Mouse (Mus musculus) MEL-GATA-1-ER (cell line): ENCODE data around the gene 2610028H24Rik.

Experiments
- DNase-seq: peaks from one replicate; pipeline ENCODE4 v3.0.0-alpha.2; 2012; ENCODE audit warnings: low read depth; ENCODE audit errors: extremely low read depth

The 2610028H24Rik gene

DNA sequence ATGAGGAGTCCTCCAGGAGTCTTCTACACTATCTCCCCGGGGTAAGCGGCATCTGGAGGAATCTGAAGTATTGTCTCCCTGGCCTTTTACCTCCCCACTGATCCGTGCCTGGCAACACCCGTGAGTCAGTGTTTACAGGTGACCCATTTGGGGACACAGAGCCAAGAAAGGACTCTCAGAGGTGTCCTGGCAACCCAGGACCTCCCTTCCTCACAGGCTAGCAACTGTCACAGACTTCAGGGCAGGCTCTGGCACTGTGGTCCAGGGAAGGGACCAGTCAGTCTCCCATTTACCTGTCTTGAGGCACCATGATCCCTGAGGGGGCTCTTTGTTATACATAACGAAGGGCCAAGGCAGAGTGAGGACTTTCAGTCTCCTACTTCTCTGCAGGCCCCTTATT is at the start of gene 2610028H24Rik:
Gene 2610028H24Rik, plus strand, starts transcription at position 231 of the 400 bp plus-strand sequence.
- no peak for DNase-seq

DNA sequence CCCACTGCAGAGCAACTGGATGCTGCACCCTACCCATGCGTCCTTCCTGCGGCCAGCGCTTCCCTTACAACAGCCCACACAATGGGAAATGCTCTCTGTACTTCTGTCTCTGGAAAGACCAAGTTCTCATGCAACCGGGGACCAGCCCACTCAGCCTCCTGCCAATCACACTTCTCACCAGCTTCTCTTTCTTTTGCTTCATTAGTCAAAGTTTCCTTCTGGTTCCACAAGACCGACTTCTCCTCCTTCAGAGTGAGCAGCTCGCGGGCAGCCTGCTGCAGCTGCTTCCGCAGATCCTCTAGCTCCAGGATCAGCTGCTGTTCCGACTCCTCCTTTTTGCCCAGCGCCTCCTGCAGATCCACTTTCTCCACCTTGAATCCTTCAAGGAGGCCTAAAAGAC is 40.4 kb upstream of the 2610028H24Rik start:
- DNase-seq = no peak

DNA sequence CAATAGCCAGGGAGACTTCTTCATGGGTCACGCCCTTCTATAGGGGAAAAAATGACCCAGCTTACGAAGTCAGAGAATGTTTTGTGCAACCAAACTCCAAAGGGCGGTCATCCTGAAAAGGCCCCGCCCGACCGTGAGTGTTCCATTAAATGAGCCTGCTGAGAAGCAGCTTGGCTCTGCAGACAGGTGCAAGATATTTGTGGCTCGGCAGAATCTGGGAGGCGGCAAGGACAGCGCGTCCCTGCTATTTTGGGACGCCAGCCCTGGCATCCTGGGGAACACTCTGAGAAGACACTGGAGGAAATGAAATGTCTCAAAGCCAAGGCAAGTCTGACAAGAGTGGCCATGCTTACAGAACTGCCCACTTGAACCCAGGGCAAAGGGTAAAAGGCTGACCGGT is 32.1 kb upstream of the 2610028H24Rik start:
- DNase-seq = no peak

DNA sequence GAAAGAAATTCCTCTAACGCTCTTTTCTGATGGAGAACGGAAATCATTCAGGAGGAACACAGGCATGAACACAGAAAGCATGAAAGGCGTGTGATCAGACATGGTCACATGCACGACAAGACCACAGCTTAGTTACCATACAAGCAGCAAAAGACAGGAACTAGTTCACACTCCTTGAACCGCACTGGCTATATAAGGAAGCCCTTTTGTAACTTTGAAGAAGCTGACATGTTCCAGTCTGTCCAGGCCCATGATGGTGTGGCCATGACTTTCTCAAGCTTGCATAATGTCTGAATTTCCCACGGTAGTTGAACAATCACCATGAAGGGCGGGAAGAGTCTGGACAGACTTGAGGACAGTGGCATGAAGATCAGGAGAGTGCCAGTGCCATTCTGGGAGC is 23.2 kb upstream of the 2610028H24Rik start:
- no peak for DNase-seq

DNA sequence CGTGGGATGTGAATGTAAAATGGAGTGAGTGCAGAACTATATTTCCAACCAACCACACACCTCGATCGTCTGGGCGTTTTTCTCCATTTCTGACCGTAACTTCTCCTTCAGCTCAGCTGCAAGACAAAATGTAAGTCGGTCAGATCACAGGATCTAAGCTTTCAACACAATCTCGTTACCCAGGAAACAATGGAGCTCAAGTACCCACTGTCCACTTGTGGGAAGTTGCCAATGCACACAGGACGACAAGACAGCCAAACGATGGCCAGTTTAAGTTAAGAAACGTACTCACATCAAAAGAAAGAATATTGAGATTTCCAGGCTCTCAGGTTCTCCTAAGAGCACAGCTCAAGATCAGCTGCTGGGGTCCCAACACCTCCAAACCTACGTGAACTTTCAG is 15.0 kb upstream of the 2610028H24Rik start:
- no peak for DNase-seq

DNA sequence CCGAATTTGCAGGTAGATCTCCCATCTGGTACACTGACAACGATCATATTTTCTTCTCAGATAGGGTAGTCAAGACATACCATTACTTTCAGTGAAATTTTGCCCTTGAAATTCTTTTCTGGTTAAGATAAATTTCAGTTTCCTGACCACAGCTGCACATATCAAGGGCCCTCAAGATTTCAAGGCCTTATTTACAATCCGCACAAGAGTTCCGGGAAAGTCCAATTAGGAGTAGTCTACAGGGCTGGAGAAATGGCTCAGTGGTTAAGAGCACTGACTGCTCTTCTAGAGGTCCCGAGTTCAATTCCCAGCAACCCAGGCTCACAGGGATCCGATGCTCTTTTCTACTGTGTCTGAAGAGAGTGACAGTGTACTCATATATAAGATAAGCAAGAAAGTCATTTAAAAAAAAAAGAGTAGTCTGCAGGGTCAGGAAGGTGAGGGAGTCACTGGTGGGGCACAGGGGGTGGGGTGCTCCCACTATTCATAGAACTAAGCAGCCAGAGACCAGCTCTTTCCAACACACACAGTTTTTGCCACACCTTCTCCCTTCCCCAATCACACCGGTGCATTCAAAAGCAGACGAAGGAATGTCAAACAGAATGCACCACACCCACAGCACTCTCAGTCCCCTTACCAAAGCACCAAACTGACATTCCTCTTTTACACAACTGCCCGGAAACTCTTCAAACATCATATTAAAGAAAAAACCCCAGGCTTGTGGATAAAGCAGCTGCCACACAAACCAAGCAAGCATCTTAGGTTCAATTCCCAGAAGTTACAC is 9.6 kb upstream of the 2610028H24Rik start:
- DNase-seq = no peak

DNA sequence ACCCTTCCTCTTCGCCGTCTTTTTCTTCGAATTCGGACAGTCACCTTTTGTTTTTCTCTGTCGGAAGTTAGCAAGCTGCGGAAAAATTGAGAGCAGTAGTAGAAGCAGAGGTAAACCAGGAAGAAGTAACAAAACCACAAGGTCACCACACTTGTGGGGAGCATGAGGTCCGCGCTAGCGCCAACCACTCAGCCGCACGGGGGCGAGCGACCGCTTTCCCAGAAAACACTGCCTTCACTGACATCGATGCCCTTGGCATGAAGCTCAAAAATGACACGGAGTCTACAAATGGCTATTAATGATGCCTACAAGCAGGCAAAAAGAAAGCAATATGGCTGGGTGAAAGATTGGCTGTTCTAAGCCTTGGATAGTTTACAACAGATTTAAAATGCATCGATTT is 8.6 kb upstream of the 2610028H24Rik start, which contains the start of gene AC141477.1:
Gene AC141477.1, minus strand, starts transcription at position 164 of the 400 bp plus-strand sequence.
- DNase-seq = no peak

DNA sequence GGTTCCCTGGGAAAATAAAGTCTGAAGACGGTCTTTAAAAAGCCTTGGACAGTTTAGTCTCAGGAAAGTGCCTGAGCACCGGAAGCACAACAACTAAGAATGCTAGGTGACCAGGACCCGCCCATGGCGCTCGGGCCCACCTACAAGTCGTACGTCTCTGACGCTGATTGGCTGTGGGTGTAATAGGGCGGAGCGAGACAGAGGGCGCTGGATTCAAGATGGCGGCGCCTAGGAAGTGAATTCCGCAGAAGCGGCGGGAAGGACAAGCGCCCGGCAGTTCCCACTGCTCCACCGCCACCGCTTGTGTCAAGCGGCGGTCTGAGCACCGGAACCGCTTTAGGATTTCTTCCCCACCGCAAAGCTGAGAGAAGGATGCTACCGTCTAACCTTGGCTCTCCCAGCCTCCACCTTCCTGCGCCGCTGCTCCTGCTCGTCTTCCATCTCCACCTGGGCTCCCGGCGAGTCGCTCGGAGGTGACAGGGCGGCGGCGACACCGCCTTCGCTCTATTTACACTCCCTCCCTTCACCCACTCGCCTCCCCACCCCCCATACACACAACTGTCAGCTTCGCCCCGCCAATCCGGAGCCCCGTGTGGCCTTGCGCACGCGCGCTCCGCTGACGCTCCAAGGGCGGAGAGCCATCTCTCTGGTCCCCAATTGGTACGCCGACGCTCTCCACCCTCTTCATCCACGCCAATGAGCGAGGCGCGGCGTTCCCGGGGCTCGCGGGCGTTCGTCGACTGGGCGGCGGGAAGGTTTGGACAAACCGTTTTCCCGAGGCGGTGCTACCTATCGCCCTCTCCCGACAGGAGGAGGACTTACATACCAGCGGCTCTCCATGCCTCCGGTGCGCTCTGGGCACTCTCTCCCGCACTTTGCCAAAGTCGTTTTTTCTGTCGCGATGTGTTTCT is 6.4 kb upstream of the 2610028H24Rik start, which contains the start of gene Pcnt:
Gene Pcnt, minus strand, starts transcription at position 609 of the 911 bp plus-strand sequence.
- DNase-seq = peak; percentile 93

DNA sequence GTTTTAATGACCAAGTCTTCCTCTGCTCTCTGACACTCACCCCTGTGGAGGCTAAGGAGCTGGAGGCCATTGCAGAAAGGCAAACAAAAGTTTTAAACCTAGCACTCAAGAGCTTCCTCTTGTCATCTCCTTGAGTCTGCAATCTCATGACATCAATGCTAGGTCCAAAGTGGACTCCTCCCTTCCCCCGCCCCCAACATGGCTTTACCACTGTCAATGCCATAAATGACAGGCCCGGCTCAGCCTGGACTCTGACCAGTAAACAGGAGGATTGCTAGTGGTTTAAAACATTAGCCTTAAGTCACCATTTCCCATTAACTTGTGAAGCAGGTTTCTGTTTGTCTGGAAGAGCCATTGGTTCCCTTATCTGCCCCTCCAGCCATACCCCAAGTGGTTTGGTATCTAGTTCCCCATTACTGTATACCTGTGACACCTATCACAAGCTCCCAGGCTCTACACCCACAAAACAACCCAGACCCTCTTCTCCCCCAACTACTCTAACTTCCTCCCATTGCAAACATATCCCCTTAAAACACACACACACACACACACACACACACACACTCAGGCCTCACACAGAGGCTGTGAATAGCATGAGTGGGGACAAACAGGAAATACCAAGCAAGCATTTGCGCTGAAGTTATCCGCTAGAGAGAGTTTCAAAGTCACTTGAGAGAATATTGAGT is 2.7 kb upstream of the 2610028H24Rik start:
- peak; percentile 99 for DNase-seq

DNA sequence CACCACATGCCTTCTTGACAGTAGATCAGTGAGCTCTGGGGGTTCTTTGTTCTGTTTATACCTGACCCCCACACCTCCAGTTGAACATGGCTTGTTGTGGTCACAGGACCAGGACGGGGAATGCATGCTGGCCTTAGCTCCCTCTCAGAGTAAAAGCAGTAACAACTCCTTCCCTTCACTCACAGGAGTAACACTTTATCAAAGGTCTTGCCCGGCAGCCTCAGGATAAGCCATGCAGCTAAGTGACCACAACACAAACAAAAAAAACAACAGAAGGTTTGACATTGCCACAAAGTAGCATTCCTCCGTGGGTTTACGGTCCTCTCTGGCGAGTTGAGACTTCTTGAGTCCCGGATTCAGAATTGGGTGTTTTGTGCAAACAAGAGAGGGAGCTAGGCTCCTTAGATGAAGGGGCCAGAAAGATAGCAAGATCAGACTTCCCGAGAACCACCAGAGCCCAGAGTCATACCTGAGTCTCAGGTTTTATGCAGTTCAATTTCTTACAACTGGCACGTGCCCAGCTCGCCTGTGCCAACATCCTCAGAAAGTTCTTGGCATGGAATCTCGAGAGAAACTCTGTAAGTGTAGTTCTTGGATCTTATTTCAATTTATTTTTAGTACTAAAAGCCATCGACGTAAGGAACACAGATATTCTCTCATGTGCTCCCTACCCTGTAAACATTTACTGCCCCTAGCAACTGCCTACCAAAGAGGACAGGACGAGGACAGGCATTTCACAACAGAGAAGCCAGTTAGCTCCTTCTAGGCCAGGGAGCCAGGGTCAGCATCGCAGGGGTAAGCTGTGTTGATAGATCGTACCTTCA is 1.3 kb upstream of the 2610028H24Rik start:
- no peak for DNase-seq

DNA sequence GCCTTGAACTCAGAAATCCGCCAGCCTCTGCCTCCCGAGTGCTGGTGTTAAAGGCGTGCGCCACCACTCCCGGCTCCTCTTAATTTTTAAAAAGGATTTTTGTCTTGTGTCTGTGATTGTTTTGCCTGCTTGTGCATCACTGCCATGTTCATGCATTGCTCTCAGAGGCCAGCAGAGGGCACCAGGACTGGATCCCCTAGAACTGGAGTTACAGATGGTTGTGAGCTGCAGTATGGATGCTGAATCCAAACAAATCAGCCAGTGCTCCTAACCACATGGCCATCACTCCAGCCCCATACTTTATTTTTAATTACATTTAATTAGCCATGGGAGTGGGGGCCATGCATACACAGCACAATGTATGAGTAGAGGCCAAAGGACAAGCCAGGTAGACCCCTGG is 6.4 kb downstream of the 2610028H24Rik start:
- no peak for DNase-seq

DNA sequence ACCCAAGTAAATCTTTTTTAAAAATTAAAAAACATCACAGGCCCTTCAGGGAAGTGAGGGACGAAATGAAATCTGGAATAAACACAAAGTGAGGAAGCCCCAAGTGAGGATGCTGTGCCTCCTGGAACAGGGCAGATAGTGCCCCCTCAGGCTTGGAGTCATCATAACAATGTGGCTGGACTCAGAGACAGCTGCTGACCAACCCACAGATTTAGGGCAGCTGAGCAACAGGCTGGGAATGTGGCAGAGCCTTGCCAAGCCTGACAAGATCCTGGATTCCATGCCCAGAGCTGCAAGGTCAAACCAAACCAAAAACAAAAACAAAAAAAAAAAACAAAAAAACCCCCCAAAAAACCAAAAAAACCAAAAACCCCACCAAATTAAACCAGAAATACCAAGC is 12.4 kb downstream of the 2610028H24Rik start:
- no peak for DNase-seq

DNA sequence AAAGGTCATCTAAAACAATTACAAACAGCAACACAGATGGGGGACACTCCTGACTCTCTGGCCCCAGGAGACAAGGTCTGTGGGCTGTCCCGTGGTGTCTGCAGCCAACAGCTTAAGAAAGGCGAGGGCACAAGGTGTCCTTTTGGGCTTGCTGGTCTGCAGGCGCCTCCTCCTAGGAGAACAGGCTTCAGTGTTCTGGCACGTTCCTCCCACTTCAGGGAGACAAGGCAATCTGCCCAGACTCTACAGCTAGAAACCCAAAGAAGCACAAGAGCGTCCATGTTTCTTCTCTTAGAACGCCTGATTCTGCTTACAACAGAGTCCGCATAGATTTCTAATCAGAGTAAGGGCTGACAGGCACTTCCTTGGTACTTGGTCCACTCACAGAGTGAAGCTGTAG is 13.4 kb downstream of the 2610028H24Rik start:
- no peak for DNase-seq

DNA sequence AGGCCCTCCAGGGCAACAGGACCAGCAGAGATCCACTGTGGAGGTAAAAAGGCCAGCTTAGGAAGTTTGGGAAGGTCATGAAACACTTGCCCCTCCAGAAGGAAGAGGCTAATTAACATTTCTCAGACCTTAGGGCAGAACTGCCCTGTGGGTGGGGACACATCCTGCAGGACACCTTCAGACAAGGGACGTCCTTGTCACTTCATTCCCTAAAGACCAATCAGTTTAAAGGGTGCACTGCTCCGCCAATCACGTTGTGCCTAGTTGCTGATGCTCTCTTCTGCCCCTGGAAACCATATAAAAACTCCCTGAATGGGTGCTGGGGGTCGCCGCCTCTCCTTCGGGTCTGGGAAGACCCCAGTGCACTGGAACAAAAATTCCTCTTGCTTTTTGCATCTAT is 13.8 kb downstream of the 2610028H24Rik start:
- no peak for DNase-seq

DNA sequence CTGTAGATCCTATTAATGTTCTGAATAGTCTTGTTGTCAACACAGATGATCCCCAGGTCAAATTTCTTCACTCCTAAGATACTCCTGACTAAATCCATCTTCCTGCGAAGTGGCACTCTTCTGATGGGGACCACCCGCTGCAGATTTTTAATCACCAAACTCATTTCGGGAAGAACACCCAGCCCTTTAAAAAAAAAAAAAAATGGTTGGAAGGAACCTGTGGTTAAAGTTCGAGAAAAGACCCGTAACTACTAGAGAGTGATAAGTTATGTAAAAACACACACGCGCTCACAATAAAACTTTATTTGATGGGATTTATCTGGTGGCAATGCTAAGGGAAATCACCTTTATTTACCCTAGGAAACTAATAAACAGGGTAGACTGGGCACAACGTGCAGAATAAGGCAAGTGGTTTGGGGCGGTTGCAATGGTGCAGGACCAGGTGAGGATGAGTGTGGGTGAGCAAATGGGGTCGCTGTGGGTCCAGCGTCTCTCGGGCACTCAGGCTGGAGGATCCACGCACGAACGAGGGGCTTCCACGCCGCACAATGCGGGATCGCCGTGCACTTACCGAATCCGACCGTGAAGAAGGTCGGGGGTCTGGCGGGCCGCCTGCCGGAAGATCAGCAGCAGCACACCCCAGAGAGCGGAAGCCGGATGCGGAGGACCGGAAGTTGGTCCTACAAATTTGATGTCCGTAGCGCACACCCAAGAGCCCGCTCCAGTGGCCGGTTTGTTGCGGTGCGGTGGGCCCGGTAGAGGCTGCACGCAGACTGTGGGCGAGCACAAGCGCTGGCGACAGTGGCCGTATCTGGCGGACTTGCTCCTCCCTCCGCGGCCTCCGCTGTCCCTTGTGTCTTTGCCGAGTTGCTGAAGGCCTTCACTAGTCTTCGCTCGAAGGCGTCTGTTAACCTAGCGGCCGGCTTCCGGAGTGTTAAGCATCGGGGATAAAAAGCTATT is 19.6 kb downstream of the 2610028H24Rik start, which contains the start of the genes Mcm3ap and Ybey:
Gene Mcm3ap, plus strand, starts transcription at position 725 of the 960 bp plus-strand sequence.
Gene Ybey, minus strand, starts transcription at position 912 of the 960 bp plus-strand sequence.
- DNase-seq = peak; percentile 85

DNA sequence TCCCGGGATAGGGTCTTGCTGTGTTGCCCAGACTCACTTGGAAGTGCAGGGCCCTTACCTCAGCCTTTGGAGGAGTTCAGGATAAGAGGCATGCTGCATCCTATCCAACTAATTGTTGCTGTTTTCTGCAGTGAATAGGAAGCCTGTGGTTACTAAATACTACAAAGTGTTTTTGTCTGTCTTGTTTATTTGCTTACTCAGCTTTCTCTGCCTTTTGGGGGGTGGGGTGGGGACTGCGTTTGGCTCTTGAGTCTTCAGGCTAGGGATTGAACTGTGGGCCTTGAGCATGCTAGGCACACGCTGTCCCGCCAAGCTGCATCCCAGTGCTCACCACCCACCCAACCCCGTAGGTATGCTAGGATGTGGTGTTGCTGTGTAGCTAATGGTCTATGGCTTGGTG is 24.9 kb downstream of the 2610028H24Rik start:
- DNase-seq = no peak

DNA sequence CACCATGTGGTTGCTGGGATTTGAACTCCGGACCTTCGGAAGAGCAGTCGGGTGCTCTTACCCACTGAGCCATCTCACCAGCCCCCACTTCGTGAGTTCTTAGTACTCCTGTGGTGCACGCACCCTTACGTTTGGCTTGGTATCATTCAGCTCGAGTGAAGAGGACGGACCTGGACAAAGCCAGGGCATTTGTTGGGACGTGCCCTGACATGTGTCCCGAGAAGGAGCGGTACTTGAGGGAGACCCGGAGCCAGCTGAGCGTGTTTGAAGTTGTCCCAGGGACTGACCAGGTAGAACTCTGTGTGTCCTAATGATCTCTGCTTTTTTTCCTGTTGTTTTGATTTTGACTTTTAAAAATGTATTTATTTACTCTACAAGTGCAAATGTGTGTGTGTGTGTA is 32.0 kb downstream of the 2610028H24Rik start:
- no peak for DNase-seq

DNA sequence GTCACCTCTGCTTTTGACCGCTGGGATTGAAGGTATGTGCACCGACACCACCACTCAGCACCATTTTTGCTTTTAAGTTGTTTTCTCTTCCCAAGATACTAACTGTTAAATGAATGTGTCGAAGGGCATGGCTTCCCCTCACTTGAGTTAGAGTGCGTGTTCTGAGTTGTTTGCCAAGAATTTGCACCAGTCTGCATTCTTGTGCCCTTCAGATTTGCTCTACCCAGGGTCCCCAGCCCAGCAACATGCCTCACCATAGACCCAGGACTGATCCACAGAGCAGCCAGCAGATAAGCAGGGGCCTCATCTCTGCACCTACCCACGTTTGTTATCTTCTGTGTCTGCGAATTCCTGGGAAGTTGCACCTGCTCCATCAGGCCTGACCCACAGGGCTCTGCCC is 32.6 kb downstream of the 2610028H24Rik start:
- DNase-seq = no peak

DNA sequence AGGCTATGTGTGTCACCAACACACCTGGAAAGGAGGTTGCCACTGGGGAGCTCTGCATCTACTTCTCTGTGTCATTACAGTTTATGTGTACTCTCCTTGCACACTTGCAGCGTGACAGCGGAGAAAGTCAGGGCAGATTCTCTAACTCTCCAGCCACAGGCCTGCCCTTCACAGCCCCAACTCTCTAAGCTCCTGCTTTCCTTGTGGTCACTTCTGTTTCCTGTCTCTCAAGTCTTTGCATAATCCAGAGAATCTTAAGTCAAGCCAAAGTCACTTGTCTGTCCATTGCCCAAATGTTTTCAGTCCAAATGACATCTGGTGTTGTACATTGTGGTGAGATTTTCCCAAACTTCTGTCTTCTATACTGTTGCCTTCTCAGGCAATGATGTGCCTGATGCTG is 37.4 kb downstream of the 2610028H24Rik start:
- DNase-seq = no peak
